Mouse (Mus musculus): ENCODE results near the gene Polrmt. TPM values are rescaled to one million over a fixed set of nuclear protein-coding genes. Genes with fewer than 3 reads are reported as not detected.

The Polrmt gene
- polyA plus RNA-seq, 1 experiment from 2014 or later = 40.7 TPM

GRCm38 (mm10) chr10:79713163-79713562, 33.2 kb downstream of the Polrmt start:
- Histone ChIP-seq H3K4me2 (no peak overlapping the region), H3K4me1 (replicated peaks) (peaks cover 26% of the 10 kb centered on the region), H3K27ac (replicated peaks) (no peak overlapping the region), H3K9ac (no peak overlapping the region), H3K4me3 (no peak overlapping the region), H3K36me3 (peaks cover 41% of the 10 kb centered on the region), H3K9me3 (no peaks in the 10 kb centered on the region), H3K27me3 (peaks cover 40% of the 10 kb centered on the region)
- 61% methylated on average over 1 of the region's 1 CpGs for WGBS
- no peak for ATAC-seq (ENCODE audit: low read depth)

GRCm38 (mm10) chr10:79712499-79713126, 33.8 kb downstream of the Polrmt start:
- no peak for ATAC-seq (ENCODE audit: low read depth)

GRCm38 (mm10) chr10:79712029-79712428, 34.4 kb downstream of the Polrmt start:
- peaks cover 49% of the 10 kb centered on the region for H3K36me3 ChIP-seq
- H3K9me3 ChIP-seq = no peaks in the 10 kb centered on the region
- H3K4me2 ChIP-seq = no peak overlapping the region
- peaks cover 25% of the 10 kb centered on the region for H3K4me1 ChIP-seq (replicated peaks)
- 95% methylated on average over 1 of the region's 1 CpGs for WGBS
- no peak for ATAC-seq (ENCODE audit: low read depth)
- H3K4me3 ChIP-seq = no peak overlapping the region
- H3K27me3 ChIP-seq = peaks cover 29% of the 10 kb centered on the region
- no peak overlapping the region for H3K27ac ChIP-seq (replicated peaks)
- no peak overlapping the region for H3K9ac ChIP-seq

More at GRCm38 (mm10) chr10:79712499-79713126, 33.8 kb downstream of the Polrmt start:
- H3K27me3 ChIP-seq = peaks cover 35% of the 10 kb centered on the region
- H3K36me3 ChIP-seq = peaks cover 43% of the 10 kb centered on the region
- no peak overlapping the region for H3K4me2 ChIP-seq
- H3K4me1 ChIP-seq (replicated peaks) = peaks cover 25% of the 10 kb centered on the region
- no peaks in the 10 kb centered on the region for H3K9me3 ChIP-seq
- no peak overlapping the region for H3K4me3 ChIP-seq
- 8% methylated on average over 4 of the region's 6 CpGs for WGBS
- H3K27ac ChIP-seq (replicated peaks) = no peak overlapping the region
- H3K9ac ChIP-seq = no peak overlapping the region

- H3K27ac ChIP-seq (replicated peaks) = no peak overlapping the region
- H3K4me2 ChIP-seq = no peak overlapping the region
- 80% methylated on average over 7 of the region's 7 CpGs for WGBS
- no peaks in the 10 kb centered on the region for H3K9me3 ChIP-seq
- peaks cover 54% of the 10 kb centered on the region for H3K36me3 ChIP-seq
- peaks cover 33% of the 10 kb centered on the region for H3K4me1 ChIP-seq (replicated peaks)
- H3K27me3 ChIP-seq = peaks cover 2% of the 10 kb centered on the region; the same call in 1 of the 2 replicates
- H3K4me3 ChIP-seq = no peak overlapping the region
- no peak for ATAC-seq (ENCODE audit: low read depth)
- H3K9ac ChIP-seq = no peak overlapping the region
Measured at GRCm38 (mm10) chr10:79709307-79709706, 37.1 kb downstream of the Polrmt start.

GRCm38 (mm10) chr10:79708668-79709067, 37.7 kb downstream of the Polrmt start:
- no peak for ATAC-seq (ENCODE audit: low read depth)
- 93% methylated on average over 21 of the region's 21 CpGs for WGBS
- no peaks in the 10 kb centered on the region for H3K9me3 ChIP-seq
- peaks cover 33% of the 10 kb centered on the region for H3K4me1 ChIP-seq (replicated peaks)
- no peak overlapping the region for H3K9ac ChIP-seq
- H3K4me2 ChIP-seq = no peak overlapping the region
- H3K27ac ChIP-seq (replicated peaks) = no peak overlapping the region
- H3K36me3 ChIP-seq = peaks cover 54% of the 10 kb centered on the region
- H3K27me3 ChIP-seq = no peaks in the 10 kb centered on the region
- H3K4me3 ChIP-seq = no peak overlapping the region

GRCm38 (mm10) chr10:79707759-79708158, 38.6 kb downstream of the Polrmt start:
- WGBS = 76% methylated on average over 4 of the region's 4 CpGs
- no peak overlapping the region for H3K9ac ChIP-seq
- peaks cover 33% of the 10 kb centered on the region for H3K4me1 ChIP-seq (replicated peaks)
- ATAC-seq (ENCODE audit: low read depth) = no peak
- H3K27ac ChIP-seq (replicated peaks) = no peak overlapping the region
- no peaks in the 10 kb centered on the region for H3K27me3 ChIP-seq
- H3K4me2 ChIP-seq = no peak overlapping the region
- H3K36me3 ChIP-seq = peaks cover 54% of the 10 kb centered on the region
- H3K9me3 ChIP-seq = no peaks in the 10 kb centered on the region
- H3K4me3 ChIP-seq = no peak overlapping the region

GRCm38 (mm10) chr10:79707162-79707561, 39.2 kb downstream of the Polrmt start:
- peak overlapping the region; percentile 85 for H3K9ac ChIP-seq

GRCm38 (mm10) chr10:79706406-79707094, 39.8 kb downstream of the Polrmt start:
- Histone ChIP-seq H3K4me1 (replicated peaks) (peaks cover 33% of the 10 kb centered on the region), H3K9ac (peak overlapping the region; percentile 85), H3K9me3 (no peaks in the 10 kb centered on the region), H3K27me3 (no peaks in the 10 kb centered on the region), H3K27ac (replicated peaks) (no peak overlapping the region; the same call in 1 of the 2 replicates), H3K36me3 (peaks cover 45% of the 10 kb centered on the region), H3K4me3 (peak overlapping the region; percentile 59), H3K4me2 (peak overlapping the region; percentile 99)
- 90% methylated on average over 5 of the region's 5 CpGs for WGBS
- no peak for ATAC-seq (ENCODE audit: low read depth)

More at GRCm38 (mm10) chr10:79707162-79707561, 39.2 kb downstream of the Polrmt start:
- H3K27ac ChIP-seq (replicated peaks) = no peak overlapping the region
- WGBS = 81% methylated on average over 1 of the region's 1 CpGs
- peak overlapping the region; percentile 99 for H3K4me2 ChIP-seq
- H3K27me3 ChIP-seq = no peaks in the 10 kb centered on the region
- peaks cover 51% of the 10 kb centered on the region for H3K36me3 ChIP-seq
- H3K4me1 ChIP-seq (replicated peaks) = peaks cover 33% of the 10 kb centered on the region
- ATAC-seq (ENCODE audit: low read depth) = no peak
- H3K9me3 ChIP-seq = no peaks in the 10 kb centered on the region
- H3K4me3 ChIP-seq = peak overlapping the region; percentile 59; the same call in 1 of the 2 replicates

GRCm38 (mm10) chr10:79705951-79706350, 40.4 kb downstream of the Polrmt start:
- Histone ChIP-seq H3K9ac (peak overlapping the region; percentile 85), H3K4me2 (peak overlapping the region; percentile 99), H3K27me3 (no peaks in the 10 kb centered on the region), H3K9me3 (no peaks in the 10 kb centered on the region), H3K4me3 (peak overlapping the region; percentile 59), H3K27ac (replicated peaks) (no peak overlapping the region; the same call in 1 of the 2 replicates), H3K4me1 (replicated peaks) (peaks cover 33% of the 10 kb centered on the region), H3K36me3 (peaks cover 39% of the 10 kb centered on the region)
- WGBS = 90% methylated on average over 5 of the region's 5 CpGs
- no peak for ATAC-seq (ENCODE audit: low read depth)

- H3K36me3 ChIP-seq = peaks cover 29% of the 10 kb centered on the region
- peak overlapping the region; percentile 59 for H3K4me3 ChIP-seq
- peak overlapping the region; percentile 84 for H3K27ac ChIP-seq (replicated peaks)
- WGBS = 5% methylated on average over 10 of the region's 10 CpGs
- peak overlapping the region; percentile 85 for H3K9ac ChIP-seq
- peak overlapping the region; percentile 99 for H3K4me2 ChIP-seq
- no peaks in the 10 kb centered on the region for H3K9me3 ChIP-seq
- H3K4me1 ChIP-seq (replicated peaks) = peaks cover 33% of the 10 kb centered on the region
- ATAC-seq (ENCODE audit: low read depth) = peak; percentile 1
- no peaks in the 10 kb centered on the region for H3K27me3 ChIP-seq
Measured at GRCm38 (mm10) chr10:79704970-79705360, 41.4 kb downstream of the Polrmt start.

- H3K9ac ChIP-seq = peak within 1 kb of the TSS; percentile 85
- peak within 1 kb of the TSS; percentile 84 for H3K27ac ChIP-seq (replicated peaks)
- peak within 1 kb of the TSS; percentile 59 for H3K4me3 ChIP-seq
- peak; percentile 95 for ATAC-seq (ENCODE audit: low read depth)
- H3K27me3 ChIP-seq = no peaks in the 10 kb centered on the region
- no peaks in the 10 kb centered on the region for H3K9me3 ChIP-seq
- peaks cover 33% of the 10 kb centered on the region for H3K4me1 ChIP-seq (replicated peaks)
- H3K4me2 ChIP-seq = peak within 1 kb of the TSS; percentile 99
- peaks cover 22% of the 10 kb centered on the region for H3K36me3 ChIP-seq
- WGBS = 1% methylated on average over 53 of the region's 65 CpGs
Measured at GRCm38 (mm10) chr10:79704065-79704969, 42.1 kb downstream of the Polrmt start, which contains the start of gene Bsg. Gene Bsg (plus strand): TSS chr10:79704491.

All from neural tube, embryonic 13.5 days (tissue).